Mouse (Mus musculus): ENCODE measurements around the gene Rtn4.
A peak's percentile ranks its signal among the peaks of the same experiment; 100 is the strongest.

Rtn4 gene

GRCm38 (mm10) chr11:29766313-29766982, 73.7 kb downstream of the Rtn4 start:
- DNase-seq, result no peak

- DNase-seq, result no peak
Observed at GRCm38 (mm10) chr11:29768523-29768922, 75.8 kb downstream of the Rtn4 start.

- DNase-seq, result no peak
Observed at GRCm38 (mm10) chr11:29770666-29771400, 78.1 kb downstream of the Rtn4 start.

- peak in 1 of 2 experiments; percentile 2 for DNase-seq
Observed at GRCm38 (mm10) chr11:29772279-29772678, 79.5 kb downstream of the Rtn4 start.

GRCm38 (mm10) chr11:29774296-29774695, 81.5 kb downstream of the Rtn4 start:
- DNase-seq, result no peak

- DNase-seq, result no peak
Observed at GRCm38 (mm10) chr11:29774760-29775159, 82.0 kb downstream of the Rtn4 start.

GRCm38 (mm10) chr11:29777964-29778363, 85.2 kb downstream of the Rtn4 start:
- DNase-seq, result peak in 1 of 2 experiments; percentile 3

GRCm38 (mm10) chr11:29778936-29779335, 86.2 kb downstream of the Rtn4 start:
- no peak for DNase-seq

GRCm38 (mm10) chr11:29779409-29780026, 86.8 kb downstream of the Rtn4 start:
- DNase-seq, result no peak

- DNase-seq, result no peak
Observed at GRCm38 (mm10) chr11:29786583-29787219, 94.0 kb downstream of the Rtn4 start.

- no peak for DNase-seq
Observed at GRCm38 (mm10) chr11:29787473-29787872, 94.7 kb downstream of the Rtn4 start.

GRCm38 (mm10) chr11:29788499-29788898, 95.8 kb downstream of the Rtn4 start:
- DNase-seq, result no peak

- no peak for DNase-seq
Observed at GRCm38 (mm10) chr11:29788921-29789638, 96.3 kb downstream of the Rtn4 start.

GRCm38 (mm10) chr11:29790796-29791195, 98.0 kb downstream of the Rtn4 start:
- no peak for DNase-seq
